Mouse (Mus musculus) leukemia stem cell, adult 10-12 weeks (primary cell): ENCODE data around the gene Olfr1160. TPM values are rescaled to one million over a fixed set of nuclear protein-coding genes. Genes with fewer than 3 reads are reported as not detected.

Experiments used
- polyA plus RNA-seq: library from polyadenylated mRNA; stranded (reverse); fragments of >175 nt; gene quantifications from 2 replicates; pipeline ENCODE4 v1.2.3, GENCODE M21; 2012; ENCODE audit warnings: low replicate concordance

Gene Olfr1160
- not detected in 2 replicates for polyA plus RNA-seq

DNA sequence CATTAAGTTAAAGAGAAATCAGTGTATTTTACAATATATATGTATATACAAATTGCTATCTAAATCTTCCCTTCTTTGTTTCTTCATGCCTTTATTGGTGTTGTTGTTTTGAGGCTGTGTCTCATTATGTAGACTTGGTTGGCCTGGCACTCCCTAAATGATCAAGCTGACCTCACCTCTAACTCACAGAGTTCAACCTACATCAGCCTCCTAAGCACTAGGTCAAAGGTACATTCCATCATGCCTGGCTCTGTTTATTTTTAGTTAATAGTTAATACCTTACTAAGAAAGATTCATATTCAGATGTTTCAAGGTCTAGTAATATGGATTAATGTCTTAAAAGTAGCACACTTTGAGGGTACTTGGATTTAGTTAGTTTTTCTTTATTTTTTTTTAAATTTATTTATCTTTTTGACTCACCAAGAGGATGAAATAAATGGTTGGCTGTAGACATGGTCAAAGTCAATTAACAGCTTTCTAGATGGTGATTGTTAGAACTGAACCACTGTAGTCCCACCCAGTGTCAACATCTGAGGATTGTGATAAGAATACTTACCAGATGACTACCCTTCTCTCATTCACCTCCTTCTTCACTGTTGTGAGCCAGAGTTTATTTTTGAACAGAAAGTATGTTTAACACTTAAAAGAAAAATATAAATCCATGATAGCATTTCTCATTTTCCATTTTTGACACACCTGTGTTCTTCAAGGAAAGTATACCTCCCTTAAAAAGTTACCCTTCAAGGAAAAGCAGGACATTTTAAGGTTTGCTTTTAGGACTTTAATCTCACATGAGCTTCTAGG lies at the start of gene Olfr1160:
Gene Olfr1160, minus strand, starts transcription at position 754 of the 804 bp plus-strand sequence.

DNA sequence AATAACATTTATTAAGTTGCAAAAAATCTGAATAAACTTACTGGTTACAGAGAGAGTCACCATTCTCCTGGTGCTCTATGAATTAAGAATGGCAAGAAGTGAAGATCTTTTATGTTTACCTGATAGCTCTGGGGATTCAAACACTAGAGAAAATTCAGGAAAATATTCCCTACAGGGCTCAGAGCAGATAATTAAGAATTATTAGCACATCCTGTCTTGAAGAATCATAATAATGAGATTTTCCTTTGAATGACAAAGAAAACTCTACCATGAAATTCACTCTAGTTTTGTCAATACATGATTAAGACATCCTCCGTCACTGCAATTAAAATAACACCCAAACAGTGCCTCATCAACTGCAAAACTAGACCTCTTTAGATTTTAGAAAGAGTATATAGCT lies 43.0 kb upstream of the Olfr1160 start, which contains the start of gene Olfr1162:
Gene Olfr1162, minus strand, starts transcription at position 101 of the 400 bp plus-strand sequence.

DNA sequence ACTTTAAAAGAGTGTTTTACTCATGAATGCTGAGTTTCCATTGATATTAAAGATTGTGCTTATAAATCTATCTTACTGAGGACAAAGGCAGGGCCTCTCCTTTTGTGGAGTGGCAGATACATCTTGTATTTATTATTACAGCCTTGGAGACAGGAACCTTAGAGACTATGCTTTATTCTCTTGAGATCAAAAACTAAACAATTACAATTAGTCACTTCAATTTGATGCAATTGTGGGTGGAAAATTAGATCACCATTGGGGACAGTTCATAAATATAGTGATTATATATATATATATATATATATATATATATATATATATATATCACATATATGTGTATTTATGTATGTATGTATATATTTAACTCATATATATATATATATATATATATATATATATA lies 29.5 kb upstream of the Olfr1160 start, which contains the start of gene Olfr73:
Gene Olfr73, minus strand, starts transcription at position 101 of the 400 bp plus-strand sequence.

DNA sequence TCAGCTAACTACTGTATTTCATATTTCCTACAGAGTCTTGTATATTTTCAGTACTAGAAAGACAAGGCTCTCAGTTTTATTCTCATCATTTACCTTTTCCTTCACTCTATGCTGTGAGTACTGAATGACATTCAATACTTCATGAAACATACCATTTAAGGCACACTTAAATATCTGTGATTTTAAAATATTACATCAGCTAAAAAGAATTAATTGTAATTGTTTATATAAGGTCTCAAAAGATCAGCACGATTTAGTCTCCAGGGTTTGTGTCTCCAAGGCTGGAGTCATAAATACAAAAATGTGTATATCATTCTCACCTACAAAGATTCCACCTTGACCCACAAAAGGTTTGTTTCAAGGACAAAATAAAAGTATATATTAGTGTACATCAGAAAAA lies 14.4 kb upstream of the Olfr1160 start, which contains the start of gene Olfr1161:
Gene Olfr1161, plus strand, starts transcription at position 301 of the 400 bp plus-strand sequence.

DNA sequence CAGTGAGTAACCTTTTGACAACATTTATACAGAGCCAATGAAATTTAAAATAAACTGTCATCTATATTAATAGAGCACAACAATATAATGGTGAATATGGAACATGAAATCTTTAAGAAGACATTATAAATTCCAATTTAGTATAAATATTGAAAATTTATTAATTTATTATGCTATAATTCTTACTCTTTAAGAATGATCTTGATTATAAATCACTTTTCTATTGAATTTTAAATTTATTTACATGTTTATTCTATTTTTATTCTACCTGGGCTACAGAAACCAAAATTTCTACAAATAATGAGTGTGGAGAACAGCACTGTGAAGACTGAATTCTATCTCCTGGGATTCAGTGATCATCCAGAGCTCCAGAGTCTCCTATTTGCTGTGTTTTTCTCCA lies 18.3 kb downstream of the Olfr1160 start, which contains the start of gene Olfr1158:
Gene Olfr1158, plus strand, starts transcription at position 301 of the 400 bp plus-strand sequence.

DNA sequence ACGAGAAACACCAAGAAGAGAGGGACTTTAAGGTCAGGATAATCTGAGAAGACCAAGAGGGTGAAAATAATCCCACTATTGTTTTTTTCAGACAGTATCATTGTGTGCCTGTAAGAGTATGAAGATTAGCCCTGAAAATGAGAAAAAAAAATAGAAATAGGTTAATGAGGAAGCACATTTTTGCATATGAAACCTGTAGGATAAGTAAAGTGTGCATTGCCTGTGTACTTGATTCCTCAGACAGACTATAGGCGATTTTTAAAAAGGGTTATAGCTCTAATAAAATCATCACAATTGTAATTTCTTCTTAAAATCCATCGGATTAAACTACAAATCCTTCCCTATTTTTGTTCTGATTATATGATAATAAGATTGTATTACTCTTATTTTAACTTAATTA lies 33.5 kb downstream of the Olfr1160 start, which contains the start of gene Olfr74:
Gene Olfr74, minus strand, starts transcription at position 101 of the 400 bp plus-strand sequence.

DNA sequence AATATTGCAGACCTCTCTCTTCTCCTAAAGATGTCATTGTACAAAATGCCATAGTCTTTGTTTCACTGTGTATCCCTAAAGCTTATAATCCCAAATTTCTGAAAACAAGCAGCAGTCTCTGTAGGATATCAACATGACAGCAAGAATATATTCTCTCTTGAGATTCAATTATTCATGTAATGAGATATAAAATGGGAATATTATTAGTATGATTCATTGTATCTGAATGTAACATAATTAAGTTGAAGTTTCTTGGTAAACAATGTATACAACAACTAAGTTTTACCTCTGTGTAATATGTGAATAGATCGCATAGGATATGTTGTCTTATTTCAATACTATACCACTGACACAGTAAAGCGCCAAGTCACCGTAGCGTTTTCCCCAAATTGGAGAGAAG lies 39.9 kb downstream of the Olfr1160 start, which contains the start of gene Olfr1157:
Gene Olfr1157, minus strand, starts transcription at position 101 of the 400 bp plus-strand sequence.

DNA sequence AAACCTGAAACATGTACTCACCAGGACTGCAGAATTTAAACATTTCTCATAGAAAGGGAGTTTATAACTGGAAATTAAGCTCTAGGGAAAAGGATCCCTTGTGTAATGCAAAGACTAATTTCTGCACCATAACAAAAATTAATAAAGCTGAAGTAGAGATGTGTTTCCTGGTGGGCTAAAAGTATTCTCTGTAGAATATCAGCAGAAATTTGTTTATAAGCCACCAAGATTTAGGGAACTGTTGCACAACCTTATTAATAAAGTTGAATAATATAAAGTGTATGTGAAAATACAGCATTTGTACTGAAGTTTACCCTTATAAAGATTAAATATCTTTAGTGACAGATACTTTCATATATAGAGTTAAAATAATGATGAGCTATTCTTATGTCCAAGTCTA lies 55.1 kb downstream of the Olfr1160 start, which contains the start of gene Olfr1156:
Gene Olfr1156, minus strand, starts transcription at position 101 of the 400 bp plus-strand sequence.

Other genes with a start within 250 kb of the Olfr1160 start
- gene Olfr152, start 228.8 kb downstream of the Olfr1160 start, polyA plus RNA-seq, result not detected in 2 replicates
- not detected in 2 replicates for gene Olfr1143, start 207.7 kb downstream of the Olfr1160 start, polyA plus RNA-seq
- not detected in 2 replicates for gene Olfr1145, start 198.4 kb downstream of the Olfr1160 start, polyA plus RNA-seq
- gene Olfr1148, start 177.7 kb downstream of the Olfr1160 start, polyA plus RNA-seq, result not detected in 2 replicates
- not detected in 2 replicates for gene Olfr1150-ps1, start 164.3 kb downstream of the Olfr1160 start, polyA plus RNA-seq
- not detected in 2 replicates for gene Olfr1151, start 152.4 kb downstream of the Olfr1160 start, polyA plus RNA-seq
- gene Olfr1152, start 141.8 kb downstream of the Olfr1160 start, polyA plus RNA-seq, result not detected in 2 replicates
- not detected in 2 replicates for gene Olfr1153, start 113.3 kb downstream of the Olfr1160 start, polyA plus RNA-seq
- gene Olfr1154, start 103.1 kb downstream of the Olfr1160 start, polyA plus RNA-seq, result not detected in 2 replicates
- gene Olfr1155, start 63.1 kb downstream of the Olfr1160 start, polyA plus RNA-seq, result not detected in 2 replicates
- not detected in 2 replicates for gene Olfr1156, start 55.2 kb downstream of the Olfr1160 start, polyA plus RNA-seq
- gene Olfr1157, start 40.0 kb downstream of the Olfr1160 start, polyA plus RNA-seq, result not detected in 2 replicates
- gene Olfr74, start 33.6 kb downstream of the Olfr1160 start, polyA plus RNA-seq, result not detected in 2 replicates
- gene Olfr1158, start 18.2 kb downstream of the Olfr1160 start, polyA plus RNA-seq, result not detected in 2 replicates
- gene Olfr1161, start 14.5 kb upstream of the Olfr1160 start, polyA plus RNA-seq, result not detected in 2 replicates
- gene Olfr73, start 29.4 kb upstream of the Olfr1160 start, polyA plus RNA-seq, result not detected in 2 replicates
- not detected in 2 replicates for gene Olfr1162, start 42.9 kb upstream of the Olfr1160 start, polyA plus RNA-seq
- not detected in 2 replicates for gene Olfr1163, start 63.6 kb upstream of the Olfr1160 start, polyA plus RNA-seq
- not detected in 2 replicates for gene Olfr1164, start 85.7 kb upstream of the Olfr1160 start, polyA plus RNA-seq
- gene Olfr1166, start 120.0 kb upstream of the Olfr1160 start, polyA plus RNA-seq, result not detected in 2 replicates
- gene Olfr1167, start 146.9 kb upstream of the Olfr1160 start, polyA plus RNA-seq, result not detected in 2 replicates
- gene Olfr1168, start 173.6 kb upstream of the Olfr1160 start, polyA plus RNA-seq, result not detected in 2 replicates
- gene Olfr1170, start 220.1 kb upstream of the Olfr1160 start, polyA plus RNA-seq, result not detected in 2 replicates